Mouse (Mus musculus) stomach, postnatal 0 days (tissue): ENCODE measurements around the gene Rorc.

Source experiments
- CTCF ChIP-seq: IDR thresholded peaks from 2 replicates; pipeline ENCODE4 v1.5.1; 2016; ENCODE audit warnings: antibody characterized with exemption, low read depth, mild to moderate bottlenecking, moderate library complexity
- EP300 ChIP-seq: optimal IDR thresholded peaks from 2 replicates; pipeline ENCODE3; 2016; ENCODE audit warnings: antibody characterized with exemption

DNA sequence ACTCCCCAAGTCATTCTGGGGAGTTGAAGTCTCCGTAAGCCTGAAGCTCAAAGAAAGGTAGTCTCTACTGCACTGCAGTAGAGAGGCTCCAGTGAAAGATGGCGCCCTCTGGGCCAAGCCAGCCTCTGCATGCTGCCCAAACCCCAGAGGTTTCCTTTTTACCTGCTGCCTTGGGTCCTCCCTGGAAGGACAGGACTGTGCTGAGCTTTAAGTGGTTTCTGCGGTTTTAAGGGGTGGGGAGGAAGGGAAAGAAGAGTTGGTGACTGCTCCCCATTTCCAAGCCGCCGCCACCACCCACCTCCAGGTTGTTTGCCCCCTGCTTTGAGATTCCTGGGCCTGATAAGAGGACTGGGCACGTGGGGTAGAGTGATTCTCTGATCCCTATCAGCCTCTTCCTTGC lies 4.0 kb upstream of the Rorc start:
- TF ChIP-seq EP300 = no peak
- no peak for TF ChIP-seq CTCF
